Mouse (Mus musculus) kidney, embryonic 16.5 days (tissue): ENCODE data around the gene Mknk1. TPM values are rescaled to one million over a fixed set of nuclear protein-coding genes. Genes with fewer than 3 reads are reported as not detected.

Experiments used
- ATAC-seq: fragments of 200-750 bp; cut with Nextera tagmentation; 2 replicates; pipeline ENCODE4 v1.8.0; 2017; ENCODE audit warnings: moderate TSS enrichment; ENCODE audit not compliant: low FRiP score, low TSS enrichment
- H3K27ac ChIP-seq: fragments of 300-500 bp; sonication (generic); 2 replicates; pipeline ENCODE4 v1.5.1; 2014; ENCODE audit warnings: low read length
- H3K27me3 ChIP-seq: fragments of 300-500 bp; sonication (generic); 2 replicates; pipeline ENCODE4 v1.6.1; 2014; ENCODE audit warnings: low read length, control low read depth, mixed read lengths; ENCODE audit not compliant: insufficient read depth
- H3K36me3 ChIP-seq: fragments of 300-500 bp; sonication (generic); 2 replicates; pipeline ENCODE4 v1.6.1; 2014; ENCODE audit warnings: low read length, control low read depth, mixed read lengths; ENCODE audit not compliant: insufficient read depth
- H3K4me1 ChIP-seq: fragments of 300-500 bp; sonication (generic); 2 replicates; pipeline ENCODE4 v1.6.1; 2014; ENCODE audit warnings: low read length, control low read depth, mixed read lengths; ENCODE audit not compliant: insufficient read depth
- H3K4me2 ChIP-seq: fragments of 300-500 bp; sonication (generic); replicated peaks from 2 replicates; pipeline ENCODE4 v1.6.1; 2014; ENCODE audit warnings: low read depth, low read length
- H3K4me3 ChIP-seq: fragments of 300-500 bp; sonication (generic); 2 replicates; pipeline ENCODE4 v1.5.1; 2014; ENCODE audit warnings: mild to moderate bottlenecking, low read length
- H3K9ac ChIP-seq: fragments of 300-500 bp; sonication (generic); replicated peaks from 2 replicates; pipeline ENCODE4 v1.6.1; 2014; ENCODE audit warnings: low read length
- H3K9me3 ChIP-seq: fragments of 300-500 bp; sonication (generic); 2 replicates; pipeline ENCODE4 v1.6.1; 2016; ENCODE audit warnings: low read length, control low read depth
- WGBS: fragments of 180-500 bp; shearing (Covaris S2); extraction: QIAGEN DNeasy Blood & Tissue Kit; methylation state at CpG from one replicate; pipeline ENCODE4 v1.1.7; 2014; 5-methylcytosine and 5-hydroxymethylcytosine counted together
- polyA plus RNA-seq: library from polyadenylated mRNA; unstranded; fragments of >200 nt; fragmentation: Nextera tagmentation; extraction: Ambion mirVana; gene quantifications from 2 replicates; pipeline ENCODE4 v1.2.1, GENCODE M21; 2015

Gene Mknk1
- polyA plus RNA-seq, 1 experiment from 2014 or later, result 29.9 TPM

DNA sequence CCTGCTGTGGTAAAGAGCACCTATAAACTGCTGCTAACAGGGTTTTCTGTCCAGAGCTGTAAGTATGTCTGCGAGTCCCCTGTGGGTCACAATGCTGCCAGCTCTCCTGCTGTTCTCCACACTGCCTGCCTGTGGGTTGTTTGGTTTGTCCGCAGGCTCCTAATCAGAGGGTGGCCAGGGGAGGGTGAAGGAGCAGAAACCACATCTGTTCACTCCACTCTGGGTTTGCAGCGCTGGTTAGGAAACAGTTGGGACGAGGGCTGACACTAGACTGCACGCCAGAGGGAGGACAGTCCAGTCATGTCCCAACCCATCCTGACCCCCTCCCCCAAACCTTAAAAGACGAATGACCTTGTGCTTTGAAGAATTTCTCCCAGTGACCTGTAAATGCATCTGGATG is 16.1 kb downstream of the Mknk1 start:
- Histone ChIP-seq H3K9ac (no peak overlapping the region), H3K27me3 (no peaks in the 10 kb centered on the region), H3K4me1 (no peaks in the 10 kb centered on the region), H3K9me3 (no peaks in the 10 kb centered on the region), H3K4me3 (no peak overlapping the region), H3K27ac (no peak overlapping the region), H3K4me2 (no peak overlapping the region), H3K36me3 (peaks cover 32% of the 10 kb centered on the region)
- WGBS, result 37% methylated on average over 6 of the region's 6 CpGs
- no peak for ATAC-seq

DNA sequence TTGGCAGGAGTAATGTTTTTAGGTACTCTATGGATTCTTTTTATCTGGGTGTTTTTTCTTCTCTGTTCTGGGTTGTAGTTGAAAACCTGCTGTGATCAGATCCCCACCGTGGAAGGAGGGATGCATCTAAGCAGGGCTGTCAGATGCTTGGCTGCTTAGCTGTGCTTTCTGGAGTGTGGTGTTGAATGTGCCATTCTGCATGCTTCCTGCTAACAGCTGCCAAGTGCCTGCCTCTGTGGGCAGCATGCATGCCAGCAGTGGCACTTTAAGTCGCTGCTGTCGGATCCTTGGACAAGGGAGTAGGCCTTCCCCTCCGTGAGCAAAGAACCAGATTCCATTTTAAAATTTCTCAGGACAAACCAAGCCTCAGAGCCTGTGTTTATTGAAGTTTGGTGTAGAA is 16.6 kb downstream of the Mknk1 start:
- H3K27ac ChIP-seq, result no peak overlapping the region
- no peaks in the 10 kb centered on the region for H3K27me3 ChIP-seq
- H3K9ac ChIP-seq, result no peak overlapping the region
- no peaks in the 10 kb centered on the region for H3K9me3 ChIP-seq
- peaks cover 30% of the 10 kb centered on the region for H3K36me3 ChIP-seq
- H3K4me1 ChIP-seq, result no peaks in the 10 kb centered on the region
- ATAC-seq, result no peak
- H3K4me2 ChIP-seq, result no peak overlapping the region
- no peak overlapping the region for H3K4me3 ChIP-seq
- WGBS, result 70% methylated on average over 4 of the region's 4 CpGs

DNA sequence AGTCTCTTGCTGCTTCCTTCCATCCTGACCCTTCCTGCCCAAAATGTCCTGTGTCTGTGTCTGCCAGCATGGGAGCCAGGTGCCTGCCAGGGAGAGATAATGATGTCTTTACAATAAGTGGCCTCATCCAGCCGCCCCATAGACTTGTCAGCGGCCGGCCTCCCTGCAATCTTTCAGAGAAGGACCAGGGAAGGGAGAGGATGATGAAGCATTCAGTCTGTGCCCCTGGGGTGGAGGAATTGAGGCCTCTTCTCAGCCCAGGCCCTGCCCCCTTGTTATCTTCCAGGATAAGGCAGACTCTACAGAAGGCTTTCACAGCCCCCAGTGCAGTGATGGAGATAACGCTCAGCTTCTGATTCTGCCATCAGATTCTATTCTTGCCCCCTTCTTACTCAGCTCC is 17.3 kb downstream of the Mknk1 start:
- H3K9me3 ChIP-seq, result no peaks in the 10 kb centered on the region
- H3K4me3 ChIP-seq, result no peak overlapping the region
- 74% methylated on average over 4 of the region's 4 CpGs for WGBS
- H3K27ac ChIP-seq, result no peak overlapping the region
- peaks cover 30% of the 10 kb centered on the region for H3K36me3 ChIP-seq
- no peaks in the 10 kb centered on the region for H3K4me1 ChIP-seq
- no peaks in the 10 kb centered on the region for H3K27me3 ChIP-seq
- no peak overlapping the region for H3K4me2 ChIP-seq
- no peak overlapping the region for H3K9ac ChIP-seq
- ATAC-seq, result no peak

DNA sequence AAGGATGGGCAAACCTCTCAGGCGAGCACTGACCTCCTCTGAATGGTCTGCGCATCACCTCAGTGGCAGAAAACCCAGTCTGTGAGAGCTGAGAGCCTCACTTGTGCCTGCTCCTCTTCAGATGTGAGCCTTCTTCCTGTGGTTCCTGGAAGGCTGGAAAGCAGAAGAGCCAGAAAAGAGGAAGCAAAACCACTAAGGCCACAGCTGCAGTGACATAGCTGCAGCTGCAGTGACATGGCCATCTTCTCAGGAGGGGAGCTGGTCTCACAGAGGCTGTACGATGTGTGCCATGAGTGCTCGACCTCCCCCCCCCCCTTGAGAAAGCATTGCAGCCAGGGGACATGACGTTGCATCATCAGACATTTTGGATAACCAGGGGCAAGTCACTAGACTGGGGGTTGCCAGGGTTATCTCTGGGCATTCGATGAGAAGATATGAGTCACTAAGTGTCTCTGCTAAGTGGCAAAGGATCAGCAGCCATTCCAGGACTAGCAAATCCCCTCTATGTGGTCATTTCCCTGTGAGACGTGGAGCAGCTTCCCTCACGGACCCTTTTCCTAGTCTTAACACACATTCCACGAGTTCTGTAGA is 18.4 kb downstream of the Mknk1 start:
- no peak overlapping the region for H3K4me3 ChIP-seq
- H3K9me3 ChIP-seq, result no peaks in the 10 kb centered on the region
- ATAC-seq, result no peak
- H3K9ac ChIP-seq, result no peak overlapping the region
- 84% methylated on average over 9 of the region's 9 CpGs for WGBS
- H3K4me1 ChIP-seq, result no peaks in the 10 kb centered on the region
- no peak overlapping the region for H3K27ac ChIP-seq
- no peak overlapping the region for H3K4me2 ChIP-seq
- H3K36me3 ChIP-seq, result peaks cover 27% of the 10 kb centered on the region
- no peaks in the 10 kb centered on the region for H3K27me3 ChIP-seq

DNA sequence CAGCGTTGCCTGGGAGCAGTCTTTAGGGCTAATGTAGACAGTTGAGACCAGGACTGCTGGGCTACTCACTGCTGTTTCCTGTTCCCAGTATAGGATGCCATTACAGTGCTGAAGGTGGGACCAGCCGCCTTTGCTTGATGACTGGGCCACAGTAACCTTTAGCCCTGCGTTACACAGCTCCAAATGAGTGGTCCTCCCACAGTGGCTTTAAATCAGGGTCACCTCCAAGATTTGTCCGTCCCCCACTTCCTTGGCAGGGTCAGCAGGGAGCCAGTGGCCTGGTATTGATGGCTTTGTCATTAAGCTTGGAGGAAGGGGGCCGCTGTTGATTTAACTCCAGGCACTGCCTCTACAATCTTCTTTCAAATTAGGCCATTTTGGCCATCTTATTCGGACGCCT is 24.4 kb downstream of the Mknk1 start:
- Histone ChIP-seq H3K4me3 (no peak overlapping the region), H3K4me1 (peaks cover 4% of the 10 kb centered on the region), H3K4me2 (no peak overlapping the region), H3K36me3 (peaks cover 18% of the 10 kb centered on the region), H3K27ac (no peak overlapping the region), H3K27me3 (no peaks in the 10 kb centered on the region), H3K9ac (no peak overlapping the region), H3K9me3 (no peaks in the 10 kb centered on the region)
- ATAC-seq, result no peak
- 45% methylated on average over 7 of the region's 7 CpGs for WGBS

DNA sequence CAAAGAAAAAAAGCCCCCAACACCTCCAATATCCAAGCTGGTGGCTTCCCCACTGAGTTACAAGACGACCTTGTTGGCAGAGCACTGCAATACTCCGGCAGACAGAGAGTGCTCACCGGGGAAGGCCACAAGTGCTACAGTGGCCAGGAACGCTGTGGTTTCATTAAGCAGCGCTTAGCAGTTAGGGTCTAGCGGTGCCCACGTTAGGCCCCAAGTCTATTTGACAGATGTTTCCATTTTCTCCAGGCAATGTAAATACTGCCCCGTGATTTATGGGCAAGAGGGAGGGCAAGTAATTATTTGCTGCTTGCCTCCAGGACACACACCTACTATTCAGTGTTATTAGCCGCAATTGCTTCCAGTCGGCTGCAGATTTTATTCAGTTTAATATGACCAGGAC is 24.9 kb downstream of the Mknk1 start:
- no peak overlapping the region for H3K4me3 ChIP-seq
- H3K4me1 ChIP-seq, result peaks cover 4% of the 10 kb centered on the region
- H3K36me3 ChIP-seq, result peaks cover 18% of the 10 kb centered on the region
- no peak for ATAC-seq
- H3K4me2 ChIP-seq, result no peak overlapping the region
- H3K27me3 ChIP-seq, result no peaks in the 10 kb centered on the region
- H3K9ac ChIP-seq, result no peak overlapping the region
- no peak overlapping the region for H3K27ac ChIP-seq
- no peaks in the 10 kb centered on the region for H3K9me3 ChIP-seq
- WGBS, result 25% methylated on average over 10 of the region's 10 CpGs

DNA sequence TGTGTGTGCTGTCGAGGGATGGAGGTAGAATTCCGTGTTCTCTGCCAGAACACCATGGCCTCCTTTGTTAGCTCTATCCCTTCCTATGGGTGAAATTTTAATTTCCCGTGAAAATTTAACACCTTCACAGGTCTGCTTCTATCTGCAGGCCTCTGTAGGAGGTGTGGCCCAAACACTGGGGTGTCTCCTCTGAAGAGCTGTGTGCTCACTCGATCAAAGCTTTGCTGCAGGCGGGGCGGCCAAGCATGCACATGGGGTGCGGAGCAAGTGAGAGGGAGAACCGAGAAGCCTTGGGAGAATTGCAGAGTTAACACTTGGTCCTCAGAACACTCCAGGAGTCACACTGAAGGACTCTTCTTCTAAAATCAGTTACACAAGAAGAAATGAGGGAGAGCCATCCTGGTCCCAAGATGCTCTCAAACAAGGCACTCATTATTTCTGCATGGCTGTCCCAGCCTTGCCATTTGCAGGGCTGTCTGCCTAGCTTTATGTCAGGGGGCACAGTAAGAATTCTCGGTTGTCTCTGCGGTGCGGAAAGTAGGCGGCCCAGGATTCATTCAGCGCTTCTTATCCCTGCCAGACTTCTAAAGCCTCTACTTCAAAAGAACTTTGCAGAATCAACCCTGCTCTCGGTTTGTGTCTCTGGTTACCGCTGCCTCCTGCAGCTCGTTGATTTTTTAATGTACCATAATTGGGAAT is 30.7 kb downstream of the Mknk1 start:
- Histone ChIP-seq H3K9me3 (no peaks in the 10 kb centered on the region), H3K9ac (no peak overlapping the region), H3K36me3 (peaks cover 5% of the 10 kb centered on the region; the same call in 1 of the 2 replicates), H3K27me3 (no peaks in the 10 kb centered on the region), H3K4me1 (no peaks in the 10 kb centered on the region), H3K27ac (no peak overlapping the region), H3K4me3 (no peak overlapping the region), H3K4me2 (no peak overlapping the region)
- 31% methylated on average over 16 of the region's 16 CpGs for WGBS
- peak; percentile 46; the same call in 1 of the 2 replicates for ATAC-seq

DNA sequence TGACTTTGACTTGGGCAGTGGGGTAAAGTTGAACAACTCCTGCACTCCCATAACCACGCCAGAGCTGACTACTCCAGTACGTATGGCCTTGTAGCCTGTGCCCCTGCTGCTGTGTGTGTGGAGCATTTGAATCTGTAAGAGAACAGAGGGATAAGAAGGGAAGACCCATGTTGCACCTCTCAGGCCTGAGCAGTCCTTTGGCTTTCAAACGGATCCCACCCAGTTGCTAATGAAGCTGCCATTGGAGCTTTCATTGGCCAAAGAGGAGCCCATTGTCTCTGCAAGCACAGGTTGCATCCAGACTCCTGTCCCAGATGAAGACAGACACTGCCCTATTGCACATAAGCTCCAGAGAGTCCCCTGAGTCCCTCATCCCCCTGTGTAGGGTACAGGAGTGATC is 34.2 kb downstream of the Mknk1 start:
- no peak for ATAC-seq
- H3K27ac ChIP-seq, result no peak overlapping the region
- no peak overlapping the region for H3K4me2 ChIP-seq
- no peaks in the 10 kb centered on the region for H3K9me3 ChIP-seq
- peaks cover 4% of the 10 kb centered on the region; the same call in 1 of the 2 replicates for H3K4me1 ChIP-seq
- WGBS, result 83% methylated on average over 3 of the region's 3 CpGs
- no peak overlapping the region for H3K9ac ChIP-seq
- peaks cover 5% of the 10 kb centered on the region; the same call in 1 of the 2 replicates for H3K36me3 ChIP-seq
- H3K4me3 ChIP-seq, result no peak overlapping the region
- H3K27me3 ChIP-seq, result no peaks in the 10 kb centered on the region

DNA sequence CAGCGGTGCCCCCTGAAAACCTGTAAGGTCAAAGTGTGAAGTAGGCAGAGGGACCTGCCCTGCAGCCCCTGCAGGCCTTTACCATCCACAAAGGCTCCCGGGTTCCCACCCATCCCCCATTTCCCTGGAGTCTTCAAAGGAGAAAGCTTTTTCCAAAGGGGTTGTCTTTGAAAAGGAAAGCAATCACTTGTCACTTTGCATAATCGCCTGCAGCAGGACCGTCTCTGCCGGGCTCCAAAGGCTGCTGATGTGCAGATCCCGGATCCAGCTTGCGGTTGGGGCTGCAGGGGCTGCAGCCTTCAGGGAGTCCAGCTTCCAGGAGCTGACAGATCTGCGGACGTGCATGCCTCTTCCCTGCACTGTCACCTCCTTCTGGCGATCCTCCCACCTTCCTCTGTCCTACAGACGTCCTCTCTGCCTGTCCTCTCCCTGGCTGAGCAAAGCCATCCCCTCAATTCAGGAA is 39.2 kb downstream of the Mknk1 start:
- Histone ChIP-seq H3K9me3 (no peaks in the 10 kb centered on the region), H3K4me1 (peaks cover 6% of the 10 kb centered on the region; the same call in 1 of the 2 replicates), H3K4me2 (peak overlapping the region; percentile 26), H3K4me3 (no peak overlapping the region), H3K27me3 (no peaks in the 10 kb centered on the region), H3K9ac (0 out of 2 replicates have a peak overlapping the region, but pooled peaks have one; percentile 35), H3K36me3 (peaks cover 4% of the 10 kb centered on the region; the same call in 1 of the 2 replicates), H3K27ac (no peak overlapping the region)
- WGBS, result 2% methylated on average over 11 of the region's 11 CpGs
- no peak for ATAC-seq

DNA sequence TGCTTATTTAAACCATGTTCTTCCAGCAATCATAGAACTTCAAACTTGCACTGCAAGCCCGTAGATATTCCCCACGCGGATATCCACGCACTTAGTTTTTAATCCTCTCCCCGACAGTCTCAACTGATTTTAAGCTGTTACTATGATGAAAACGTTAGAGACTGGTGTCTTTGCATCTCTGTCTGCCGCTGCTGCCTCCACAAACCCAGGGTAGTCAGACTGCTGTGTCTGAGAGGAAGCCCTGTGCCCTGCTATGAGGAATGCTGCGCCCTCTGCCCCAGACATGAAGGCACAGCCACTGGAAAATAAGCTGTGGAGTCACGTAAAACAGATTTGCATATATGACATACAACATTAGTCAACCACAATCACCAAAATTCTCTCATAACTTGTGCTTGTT is 39.8 kb downstream of the Mknk1 start:
- no peak for ATAC-seq
- no peak overlapping the region for H3K9ac ChIP-seq
- H3K27ac ChIP-seq, result no peak overlapping the region
- no peaks in the 10 kb centered on the region for H3K36me3 ChIP-seq
- no peak overlapping the region for H3K4me2 ChIP-seq
- 52% methylated on average over 9 of the region's 9 CpGs for WGBS
- H3K27me3 ChIP-seq, result no peaks in the 10 kb centered on the region
- no peak overlapping the region for H3K4me3 ChIP-seq
- peaks cover 6% of the 10 kb centered on the region; the same call in 1 of the 2 replicates for H3K4me1 ChIP-seq
- no peaks in the 10 kb centered on the region for H3K9me3 ChIP-seq
